Mouse (Mus musculus): ENCODE data around the gene Klhl2. TPM values are rescaled to one million over a fixed set of nuclear protein-coding genes. Genes with fewer than 3 reads are reported as not detected.

The Klhl2 gene
- polyA plus RNA-seq, 1 experiment, result 5.2 TPM

DNA sequence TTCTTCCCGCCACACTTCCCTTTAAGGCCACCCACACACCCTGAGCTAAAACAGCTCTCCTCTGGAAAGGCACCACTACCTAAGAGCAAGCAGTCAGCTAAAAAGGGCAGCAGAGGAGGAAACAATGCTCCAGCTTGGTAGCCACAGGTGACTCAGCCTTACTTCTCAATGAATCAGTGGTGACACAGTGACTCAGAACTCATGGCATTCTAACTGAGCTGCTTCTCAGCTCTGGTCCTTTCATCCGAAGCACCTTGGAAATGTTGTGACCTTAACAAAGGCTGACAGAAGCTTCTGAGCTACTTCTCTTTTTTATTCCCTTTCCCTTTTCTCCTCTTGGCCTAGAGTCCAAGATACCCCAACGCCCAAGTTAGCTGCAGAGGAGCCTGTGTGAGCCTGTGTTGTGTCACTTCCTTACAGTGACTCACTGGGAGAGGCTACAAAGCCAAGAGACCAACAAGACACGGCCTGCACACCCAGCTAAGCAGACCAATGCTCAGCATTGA is 123.6 kb downstream of the Klhl2 start:
- Histone ChIP-seq H3K27ac (ENCODE audit: insufficient read depth, low read length) (no peak overlapping the region), H3K36me3 (ENCODE audit: control insufficient read depth, insufficient read depth, low read length) (peaks cover 21% of the 10 kb centered on the region)
- WGBS, result 64% methylated on average over 4 of the region's 4 CpGs

GRCm38 (mm10) chr8:64723206-64723605 is 126.6 kb downstream of the Klhl2 start:
- Histone ChIP-seq H3K27me3 (ENCODE audit: control insufficient read depth, insufficient read depth, low read length) (no peaks in the 10 kb centered on the region), H3K27ac (ENCODE audit: insufficient read depth, low read length) (no peak overlapping the region), H3K36me3 (ENCODE audit: control insufficient read depth, insufficient read depth, low read length) (peaks cover 18% of the 10 kb centered on the region), H3K4me3 (ENCODE audit: extremely low read depth, insufficient read depth, insufficient read length) (no peak overlapping the region), H3K4me1 (ENCODE audit: control insufficient read depth, insufficient read depth, insufficient read length) (no peaks in the 10 kb centered on the region)
- TF ChIP-seq POLR2A (IDR thresholded peaks at IDR 0.05; ENCODE audit: low read depth, low read length) (no peak), CTCF (IDR thresholded peaks at IDR 0.05; ENCODE audit: extremely low read depth, insufficient read depth, insufficient read length, insufficient replicate concordance) (no peak)
- 77% methylated on average over 2 of the region's 2 CpGs for WGBS
- no peak for DNase-seq (ENCODE audit: low read depth in 1 of 2, low spot score in 2 of 2)

More for the DNA sequence above, 123.6 kb downstream of the Klhl2 start:
- Histone ChIP-seq H3K4me1 (ENCODE audit: control insufficient read depth, insufficient read depth, insufficient read length) (no peaks in the 10 kb centered on the region), H3K27me3 (ENCODE audit: control insufficient read depth, insufficient read depth, low read length) (no peaks in the 10 kb centered on the region), H3K4me3 (ENCODE audit: extremely low read depth, insufficient read depth, insufficient read length) (no peak overlapping the region)
- TF ChIP-seq CTCF (IDR thresholded peaks at IDR 0.05; ENCODE audit: extremely low read depth, insufficient read depth, insufficient read length, insufficient replicate concordance), result no peak
- no peak for TF ChIP-seq POLR2A (IDR thresholded peaks at IDR 0.05; ENCODE audit: low read depth, low read length)
- DNase-seq (ENCODE audit: low read depth in 1 of 2, low spot score in 2 of 2), result no peak

GRCm38 (mm10) chr8:64717868-64718267 is 131.9 kb downstream of the Klhl2 start:
- TF ChIP-seq CTCF (IDR thresholded peaks at IDR 0.05; ENCODE audit: extremely low read depth, insufficient read depth, insufficient read length, insufficient replicate concordance) (no peak), POLR2A (IDR thresholded peaks at IDR 0.05; ENCODE audit: low read depth, low read length) (no peak)
- no peak overlapping the region for H3K4me3 ChIP-seq (ENCODE audit: extremely low read depth, insufficient read depth, insufficient read length)

DNA sequence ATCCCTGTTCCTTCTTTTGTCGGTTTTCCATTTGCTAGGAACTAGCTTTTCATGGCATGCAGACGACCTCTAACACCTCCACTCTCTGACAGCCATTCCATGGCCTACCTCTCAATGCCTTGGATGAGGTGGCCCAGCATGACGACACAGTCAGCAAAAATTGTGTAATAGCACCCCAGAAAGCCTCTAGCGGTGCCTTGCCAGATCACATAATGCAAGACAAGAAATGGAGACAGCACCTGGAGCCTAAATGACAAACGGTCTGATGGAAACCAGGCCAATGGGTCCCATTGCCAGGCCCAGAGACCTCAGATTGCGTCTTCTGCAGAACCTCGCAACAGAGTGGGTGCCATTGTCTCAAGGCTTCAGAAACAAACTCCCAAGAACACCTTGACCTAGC is 137.3 kb downstream of the Klhl2 start:
- peaks cover 1% of the 10 kb centered on the region; the same call in 1 of the 2 replicates for H3K36me3 ChIP-seq (ENCODE audit: control insufficient read depth, insufficient read depth, low read length)
- no peaks in the 10 kb centered on the region for H3K4me1 ChIP-seq (ENCODE audit: control insufficient read depth, insufficient read depth, insufficient read length)
- no peak for DNase-seq (ENCODE audit: low read depth in 1 of 2, low spot score in 2 of 2)
- no peak overlapping the region for H3K4me3 ChIP-seq (ENCODE audit: extremely low read depth, insufficient read depth, insufficient read length)
- no peak for TF ChIP-seq CTCF (IDR thresholded peaks at IDR 0.05; ENCODE audit: extremely low read depth, insufficient read depth, insufficient read length, insufficient replicate concordance)
- TF ChIP-seq POLR2A (IDR thresholded peaks at IDR 0.05; ENCODE audit: low read depth, low read length), result no peak
- no peak overlapping the region for H3K27ac ChIP-seq (ENCODE audit: insufficient read depth, low read length)
- 90% methylated on average over 7 of the region's 7 CpGs for WGBS
- no peaks in the 10 kb centered on the region for H3K27me3 ChIP-seq (ENCODE audit: control insufficient read depth, insufficient read depth, low read length)

More at GRCm38 (mm10) chr8:64717868-64718267, 131.9 kb downstream of the Klhl2 start:
- no peak overlapping the region for H3K27ac ChIP-seq (ENCODE audit: insufficient read depth, low read length)
- H3K36me3 ChIP-seq (ENCODE audit: control insufficient read depth, insufficient read depth, low read length), result peaks cover 10% of the 10 kb centered on the region
- DNase-seq (ENCODE audit: low read depth in 1 of 2, low spot score in 2 of 2), result no peak
- no peaks in the 10 kb centered on the region for H3K4me1 ChIP-seq (ENCODE audit: control insufficient read depth, insufficient read depth, insufficient read length)
- WGBS, result 94% methylated on average over 7 of the region's 7 CpGs
- no peaks in the 10 kb centered on the region for H3K27me3 ChIP-seq (ENCODE audit: control insufficient read depth, insufficient read depth, low read length)

GRCm38 (mm10) chr8:64711544-64711943 is 138.3 kb downstream of the Klhl2 start:
- Histone ChIP-seq H3K36me3 (ENCODE audit: control insufficient read depth, insufficient read depth, low read length) (no peaks in the 10 kb centered on the region), H3K4me3 (ENCODE audit: extremely low read depth, insufficient read depth, insufficient read length) (no peak overlapping the region), H3K4me1 (ENCODE audit: control insufficient read depth, insufficient read depth, insufficient read length) (no peaks in the 10 kb centered on the region), H3K27me3 (ENCODE audit: control insufficient read depth, insufficient read depth, low read length) (no peaks in the 10 kb centered on the region), H3K27ac (ENCODE audit: insufficient read depth, low read length) (no peak overlapping the region)
- TF ChIP-seq CTCF (IDR thresholded peaks at IDR 0.05; ENCODE audit: extremely low read depth, insufficient read depth, insufficient read length, insufficient replicate concordance) (no peak), POLR2A (IDR thresholded peaks at IDR 0.05; ENCODE audit: low read depth, low read length) (no peak)
- no peak for DNase-seq (ENCODE audit: low read depth in 1 of 2, low spot score in 2 of 2)
- 21% methylated on average over 1 of the region's 1 CpGs for WGBS

GRCm38 (mm10) chr8:64707481-64707880 is 142.3 kb downstream of the Klhl2 start:
- no peak overlapping the region for H3K27ac ChIP-seq (ENCODE audit: insufficient read depth, low read length)
- TF ChIP-seq CTCF (IDR thresholded peaks at IDR 0.05; ENCODE audit: extremely low read depth, insufficient read depth, insufficient read length, insufficient replicate concordance), result no peak
- TF ChIP-seq POLR2A (IDR thresholded peaks at IDR 0.05; ENCODE audit: low read depth, low read length), result no peak
- no peaks in the 10 kb centered on the region for H3K36me3 ChIP-seq (ENCODE audit: control insufficient read depth, insufficient read depth, low read length)
- H3K4me3 ChIP-seq (ENCODE audit: extremely low read depth, insufficient read depth, insufficient read length), result no peak overlapping the region
- H3K4me1 ChIP-seq (ENCODE audit: control insufficient read depth, insufficient read depth, insufficient read length), result no peaks in the 10 kb centered on the region
- DNase-seq (ENCODE audit: low read depth in 1 of 2, low spot score in 2 of 2), result no peak
- H3K27me3 ChIP-seq (ENCODE audit: control insufficient read depth, insufficient read depth, low read length), result no peaks in the 10 kb centered on the region

DNA sequence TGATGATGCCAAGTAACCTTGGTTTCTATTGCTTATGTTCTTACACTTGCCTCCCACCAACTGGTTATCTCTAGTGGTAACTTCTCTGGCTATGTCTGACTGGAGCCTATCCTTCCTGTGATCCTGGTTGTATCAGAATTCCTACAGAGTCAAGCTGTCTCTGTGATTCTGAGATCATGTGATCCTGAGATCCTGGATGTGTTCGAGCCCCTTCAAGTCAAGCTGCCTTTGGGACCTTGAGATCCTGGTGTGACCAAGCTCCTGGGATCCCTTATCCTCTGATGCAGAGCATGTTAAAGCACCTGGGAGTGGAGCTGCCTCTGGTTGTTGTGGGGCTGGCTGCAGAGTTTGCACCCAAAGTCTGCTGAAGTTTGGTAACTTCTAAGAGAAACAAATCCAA is 146.6 kb downstream of the Klhl2 start:
- Histone ChIP-seq H3K4me3 (ENCODE audit: extremely low read depth, insufficient read depth, insufficient read length) (no peak overlapping the region), H3K4me1 (ENCODE audit: control insufficient read depth, insufficient read depth, insufficient read length) (no peaks in the 10 kb centered on the region), H3K27ac (ENCODE audit: insufficient read depth, low read length) (no peak overlapping the region), H3K36me3 (ENCODE audit: control insufficient read depth, insufficient read depth, low read length) (no peaks in the 10 kb centered on the region), H3K27me3 (ENCODE audit: control insufficient read depth, insufficient read depth, low read length) (no peaks in the 10 kb centered on the region)
- 73% methylated on average over 1 of the region's 1 CpGs for WGBS
- TF ChIP-seq POLR2A (IDR thresholded peaks at IDR 0.05; ENCODE audit: low read depth, low read length) (no peak), CTCF (IDR thresholded peaks at IDR 0.05; ENCODE audit: extremely low read depth, insufficient read depth, insufficient read length, insufficient replicate concordance) (no peak)
- DNase-seq (ENCODE audit: low read depth in 1 of 2, low spot score in 2 of 2), result no peak

All from spleen, adult 2 months (tissue).